Mouse (Mus musculus) neural tube, embryonic 14.5 days (tissue): ENCODE data around the gene Rhot2. TPM values are rescaled to one million over a fixed set of nuclear protein-coding genes. Genes with fewer than 3 reads are reported as not detected.

ENCODE experiments used
- ATAC-seq: fragments of 200-750 bp; cut with Nextera tagmentation; 2 replicates; pipeline ENCODE4 v1.8.0; 2017; ENCODE audit warnings: low read depth, mild to moderate bottlenecking, moderate TSS enrichment, moderate library complexity
- H3K27ac ChIP-seq: fragments of 300-500 bp; sonication (generic); 2 replicates; pipeline ENCODE4 v1.5.1; 2014; ENCODE audit warnings: low read depth, mild to moderate bottlenecking, control low read depth, low read length, moderate library complexity, mixed read lengths
- H3K27me3 ChIP-seq: fragments of 300-500 bp; sonication (generic); 2 replicates; pipeline ENCODE4 v1.6.1; 2014; ENCODE audit warnings: low read length; ENCODE audit not compliant: control insufficient read depth, insufficient read depth
- H3K36me3 ChIP-seq: fragments of 300-500 bp; sonication (generic); 2 replicates; pipeline ENCODE4 v1.6.1; 2014; ENCODE audit warnings: low read length, mixed read lengths; ENCODE audit not compliant: control insufficient read depth, insufficient read depth
- H3K4me1 ChIP-seq: fragments of 300-500 bp; sonication (generic); 2 replicates; pipeline ENCODE4 v1.6.1; 2014; ENCODE audit warnings: low read length; ENCODE audit not compliant: control insufficient read depth, insufficient read depth
- H3K4me2 ChIP-seq: fragments of 300-500 bp; sonication (generic); 2 replicates; pipeline ENCODE4 v1.6.1; 2014; ENCODE audit warnings: mild to moderate bottlenecking, low read depth, low read length, control low read depth
- H3K4me3 ChIP-seq: fragments of 300-500 bp; sonication (generic); 2 replicates; pipeline ENCODE4 v1.5.1; 2014; ENCODE audit warnings: low read depth, low read length, control low read depth, mixed read lengths
- H3K9ac ChIP-seq: fragments of 300-500 bp; sonication (generic); replicated peaks from 2 replicates; pipeline ENCODE4 v1.6.1; 2014; ENCODE audit warnings: low read depth, mild to moderate bottlenecking, control low read depth, low read length, mixed read lengths
- H3K9me3 ChIP-seq: fragments of 300-500 bp; sonication (generic); 2 replicates; pipeline ENCODE4 v1.6.1; 2016; ENCODE audit warnings: low read length; ENCODE audit not compliant: control insufficient read depth
- WGBS: fragments of 180-500 bp; shearing (Covaris S2); extraction: QIAGEN DNeasy Blood & Tissue Kit; methylation state at CpG from one replicate; pipeline ENCODE4 v1.1.7; 2014; 5-methylcytosine and 5-hydroxymethylcytosine counted together
- polyA plus RNA-seq: library from polyadenylated mRNA; unstranded; fragments of >200 nt; fragmentation: Nextera tagmentation; extraction: Ambion mirVana; gene quantifications from 2 replicates; pipeline ENCODE4 v1.2.1, GENCODE M21; 2014

The Rhot2 gene
- polyA plus RNA-seq, 1 experiment from 2014 or later = 10.4 TPM

- Histone ChIP-seq H3K9me3 (no peaks in the 10 kb centered on the region), H3K27me3 (no peaks in the 10 kb centered on the region), H3K27ac (no peak overlapping the region), H3K9ac (no peak overlapping the region), H3K4me2 (no peak overlapping the region), H3K4me3 (no peak overlapping the region), H3K36me3 (no peaks in the 10 kb centered on the region), H3K4me1 (peaks cover 10% of the 10 kb centered on the region)
- 93% methylated on average over 8 of the region's 8 CpGs for WGBS
- no peak for ATAC-seq
These were observed 24.8 kb upstream of the Rhot2 start for GRCm38 (mm10) chr17:25869498-25869897.

- H3K4me1 ChIP-seq = peaks cover 6% of the 10 kb centered on the region
- no peaks in the 10 kb centered on the region for H3K9me3 ChIP-seq
- H3K36me3 ChIP-seq = no peaks in the 10 kb centered on the region
- H3K27me3 ChIP-seq = no peaks in the 10 kb centered on the region
- H3K4me2 ChIP-seq = peak within 1 kb of the TSS; percentile 74
- H3K27ac ChIP-seq = peak within 1 kb of the TSS; percentile 7; the same call in 1 of the 2 replicates
- 0% methylated on average over 24 of the region's 24 CpGs for WGBS
- peak within 1 kb of the TSS; percentile 61 for H3K9ac ChIP-seq
- H3K4me3 ChIP-seq = peak within 1 kb of the TSS; percentile 68
- ATAC-seq = peak; percentile 84
These were observed 24.0 kb upstream of the Rhot2 start, which contains the start of gene Mcrip2 for GRCm38 (mm10) chr17:25868601-25869191. TSS of gene Mcrip2 (minus strand) at chr17:25868764.

- Histone ChIP-seq H3K9me3 (no peaks in the 10 kb centered on the region), H3K4me1 (peaks cover 6% of the 10 kb centered on the region), H3K4me3 (peak overlapping the region; percentile 68), H3K4me2 (peak overlapping the region; percentile 74), H3K27me3 (no peaks in the 10 kb centered on the region), H3K9ac (peak overlapping the region; percentile 61), H3K27ac (no peak overlapping the region), H3K36me3 (no peaks in the 10 kb centered on the region)
- ATAC-seq = peak; percentile 53
- WGBS = 2% methylated on average over 42 of the region's 42 CpGs
These were observed 23.4 kb upstream of the Rhot2 start for GRCm38 (mm10) chr17:25867836-25868600.

- Histone ChIP-seq H3K27me3 (no peaks in the 10 kb centered on the region), H3K27ac (no peak overlapping the region), H3K4me2 (peak overlapping the region; percentile 74), H3K9me3 (no peaks in the 10 kb centered on the region), H3K9ac (peak overlapping the region; percentile 61; the same call in 1 of the 2 replicates), H3K4me3 (peak overlapping the region; percentile 68), H3K4me1 (peaks cover 6% of the 10 kb centered on the region), H3K36me3 (no peaks in the 10 kb centered on the region)
- ATAC-seq = no peak
- WGBS = 13% methylated on average over 7 of the region's 7 CpGs
These were observed 22.8 kb upstream of the Rhot2 start for GRCm38 (mm10) chr17:25867509-25867835.

GRCm38 (mm10) chr17:25866172-25866571 is 21.5 kb upstream of the Rhot2 start:
- no peaks in the 10 kb centered on the region for H3K9me3 ChIP-seq
- H3K4me3 ChIP-seq = no peak overlapping the region
- H3K27me3 ChIP-seq = no peaks in the 10 kb centered on the region
- 94% methylated on average over 3 of the region's 3 CpGs for WGBS
- no peaks in the 10 kb centered on the region for H3K36me3 ChIP-seq
- peaks cover 6% of the 10 kb centered on the region for H3K4me1 ChIP-seq
- no peak for ATAC-seq
- H3K9ac ChIP-seq = no peak overlapping the region
- no peak overlapping the region for H3K27ac ChIP-seq
- H3K4me2 ChIP-seq = no peak overlapping the region

GRCm38 (mm10) chr17:25865288-25865687 is 20.6 kb upstream of the Rhot2 start:
- Histone ChIP-seq H3K36me3 (no peaks in the 10 kb centered on the region), H3K4me3 (no peak overlapping the region), H3K27ac (no peak overlapping the region), H3K9ac (no peak overlapping the region), H3K4me2 (no peak overlapping the region), H3K9me3 (no peaks in the 10 kb centered on the region), H3K4me1 (peaks cover 13% of the 10 kb centered on the region), H3K27me3 (no peaks in the 10 kb centered on the region)
- ATAC-seq = no peak
- 91% methylated on average over 11 of the region's 11 CpGs for WGBS

GRCm38 (mm10) chr17:25864311-25864710 is 19.7 kb upstream of the Rhot2 start:
- Histone ChIP-seq H3K9ac (no peak overlapping the region), H3K36me3 (no peaks in the 10 kb centered on the region), H3K4me2 (no peak overlapping the region), H3K4me3 (no peak overlapping the region), H3K9me3 (no peaks in the 10 kb centered on the region), H3K27ac (no peak overlapping the region), H3K27me3 (no peaks in the 10 kb centered on the region), H3K4me1 (peaks cover 14% of the 10 kb centered on the region)
- ATAC-seq = no peak
- WGBS = 95% methylated on average over 14 of the region's 14 CpGs

GRCm38 (mm10) chr17:25863681-25864080 is 19.0 kb upstream of the Rhot2 start:
- Histone ChIP-seq H3K9ac (no peak overlapping the region), H3K4me3 (no peak overlapping the region), H3K4me2 (no peak overlapping the region), H3K9me3 (no peaks in the 10 kb centered on the region), H3K36me3 (no peaks in the 10 kb centered on the region), H3K27me3 (no peaks in the 10 kb centered on the region), H3K27ac (no peak overlapping the region), H3K4me1 (peaks cover 14% of the 10 kb centered on the region)
- WGBS = 89% methylated on average over 6 of the region's 6 CpGs
- no peak for ATAC-seq
